Mouse (Mus musculus) thymus, postnatal 36 days (tissue): ENCODE measurements at regions not wholly inside any gene's neighbourhood (a gene's known extent, or its start where the extent isn't known, plus 50 kb on each side); places are given as distances from the start of the nearest gene placed in this dataset.
A peak's percentile ranks its signal among the peaks of the same experiment; 100 is the strongest.

ENCODE experiments used
- DNase-seq, 2 experiments: peaks; one replicate each; pipeline ENCODE4 v3.0.0; 2022; ENCODE audit warnings: mixed read lengths in 2 of 2

- DNase-seq: no peak
Measured at GRCm38 (mm10) chr3:8751356-8751755, 858.5 kb downstream of the Zfp704 start.

- no peak for DNase-seq
Measured at GRCm38 (mm10) chr3:8750858-8751257, 859.0 kb downstream of the Zfp704 start.

GRCm38 (mm10) chr3:8750162-8750561 lies 859.7 kb downstream of the Zfp704 start:
- no peak for DNase-seq

GRCm38 (mm10) chr3:8747201-8747600 lies 862.7 kb downstream of the Zfp704 start:
- DNase-seq: no peak

- no peak for DNase-seq
Measured at GRCm38 (mm10) chr3:8746677-8747076, 863.2 kb downstream of the Zfp704 start.

GRCm38 (mm10) chr3:8746037-8746436 lies 863.8 kb downstream of the Zfp704 start:
- no peak for DNase-seq

GRCm38 (mm10) chr3:8744857-8745256 lies 865.0 kb downstream of the Zfp704 start:
- no peak for DNase-seq

GRCm38 (mm10) chr3:8743650-8744049 lies 866.2 kb downstream of the Zfp704 start:
- DNase-seq: no peak

- no peak for DNase-seq
Measured at GRCm38 (mm10) chr3:8741266-8742023, 868.4 kb downstream of the Zfp704 start.

- DNase-seq: no peak
Measured at GRCm38 (mm10) chr3:8740710-8741109, 869.2 kb downstream of the Zfp704 start.

- DNase-seq: no peak
Measured at GRCm38 (mm10) chr3:8739299-8739698, 870.6 kb downstream of the Zfp704 start.

GRCm38 (mm10) chr3:8736239-8736953 lies 873.5 kb downstream of the Zfp704 start:
- DNase-seq: no peak

- no peak for DNase-seq
Measured at GRCm38 (mm10) chr3:8734096-8734495, 875.8 kb downstream of the Zfp704 start.

- no peak for DNase-seq
Measured at GRCm38 (mm10) chr3:8731398-8731797, 878.5 kb downstream of the Zfp704 start.

- no peak for DNase-seq
Measured at GRCm38 (mm10) chr3:8721628-8722594, 888.0 kb downstream of the Zfp704 start.

- no peak for DNase-seq
Measured at GRCm38 (mm10) chr3:8720586-8721100, 889.2 kb downstream of the Zfp704 start.

GRCm38 (mm10) chr3:8718206-8718605 lies 891.7 kb downstream of the Zfp704 start:
- peak; percentile 12 to 13 for DNase-seq

GRCm38 (mm10) chr3:8717334-8717812 lies 892.5 kb downstream of the Zfp704 start:
- DNase-seq: peak; percentile 37 to 42
